Mouse (Mus musculus): ENCODE results near the gene Glo1. TPM values are rescaled to one million over a fixed set of nuclear protein-coding genes. Genes with fewer than 3 reads are reported as not detected.

Glo1 gene
- polyA plus RNA-seq, 1 experiment from 2014 or later, result 210 TPM

- no peak overlapping the region for H3K4me3 ChIP-seq (ENCODE audit: low read depth, low read length)
- peaks cover 22% of the 10 kb centered on the region for H3K4me1 ChIP-seq (ENCODE audit: control insufficient read depth, insufficient read depth, low read length)
- WGBS, result 95% methylated on average over 5 of the region's 5 CpGs
- H3K27me3 ChIP-seq (replicated peaks; ENCODE audit: control insufficient read depth, insufficient read depth, low read length), result no peaks in the 10 kb centered on the region
- no peaks in the 10 kb centered on the region for H3K9me3 ChIP-seq (replicated peaks; ENCODE audit: control insufficient read depth, low read length)
- H3K9ac ChIP-seq (ENCODE audit: low read length), result no peak overlapping the region
- ATAC-seq (no peak), DNase-seq (ENCODE audit: low spot score) (no peak)
- no peak overlapping the region for H3K4me2 ChIP-seq (ENCODE audit: low read length)
- H3K27ac ChIP-seq (ENCODE audit: low read depth, low read length), result no peak overlapping the region
- no peaks in the 10 kb centered on the region for H3K36me3 ChIP-seq (ENCODE audit: control insufficient read depth, insufficient read depth, low read length)
These were observed 16.7 kb downstream of the Glo1 start for GRCm38 (mm10) chr17:30609980-30610307.

- Histone ChIP-seq H3K36me3 (ENCODE audit: control insufficient read depth, insufficient read depth, low read length) (no peaks in the 10 kb centered on the region), H3K4me3 (ENCODE audit: low read depth, low read length) (no peak overlapping the region), H3K27ac (ENCODE audit: low read depth, low read length) (no peak overlapping the region), H3K4me2 (ENCODE audit: low read length) (no peak overlapping the region), H3K27me3 (replicated peaks; ENCODE audit: control insufficient read depth, insufficient read depth, low read length) (no peaks in the 10 kb centered on the region), H3K4me1 (ENCODE audit: control insufficient read depth, insufficient read depth, low read length) (peaks cover 22% of the 10 kb centered on the region), H3K9ac (ENCODE audit: low read length) (no peak overlapping the region), H3K9me3 (replicated peaks; ENCODE audit: control insufficient read depth, low read length) (no peaks in the 10 kb centered on the region)
- ATAC-seq (no peak), DNase-seq (ENCODE audit: low spot score) (peak; percentile 49)
- WGBS, result 78% methylated on average over 16 of the region's 16 CpGs
These were observed 17.2 kb downstream of the Glo1 start for GRCm38 (mm10) chr17:30609305-30609979.

GRCm38 (mm10) chr17:30607909-30608495 is 18.7 kb downstream of the Glo1 start:
- WGBS, result 23% methylated on average over 8 of the region's 8 CpGs
- Histone ChIP-seq H3K9ac (ENCODE audit: low read length) (no peak overlapping the region), H3K4me3 (ENCODE audit: low read depth, low read length) (no peak overlapping the region), H3K4me2 (ENCODE audit: low read length) (no peak overlapping the region), H3K36me3 (ENCODE audit: control insufficient read depth, insufficient read depth, low read length) (peaks cover 8% of the 10 kb centered on the region; the same call in 1 of the 2 replicates), H3K9me3 (replicated peaks; ENCODE audit: control insufficient read depth, low read length) (no peaks in the 10 kb centered on the region), H3K4me1 (ENCODE audit: control insufficient read depth, insufficient read depth, low read length) (peaks cover 22% of the 10 kb centered on the region), H3K27me3 (replicated peaks; ENCODE audit: control insufficient read depth, insufficient read depth, low read length) (no peaks in the 10 kb centered on the region), H3K27ac (ENCODE audit: low read depth, low read length) (0 out of 2 replicates have a peak overlapping the region, but pooled peaks have one; percentile 24)
- no peak for ATAC-seq
- peak; percentile 18 for DNase-seq (ENCODE audit: low spot score)

GRCm38 (mm10) chr17:30607330-30607729 is 19.3 kb downstream of the Glo1 start:
- ATAC-seq (no peak), DNase-seq (ENCODE audit: low spot score) (no peak)
- Histone ChIP-seq H3K4me2 (ENCODE audit: low read length) (no peak overlapping the region), H3K4me1 (ENCODE audit: control insufficient read depth, insufficient read depth, low read length) (peaks cover 22% of the 10 kb centered on the region), H3K4me3 (ENCODE audit: low read depth, low read length) (no peak overlapping the region), H3K27me3 (replicated peaks; ENCODE audit: control insufficient read depth, insufficient read depth, low read length) (no peaks in the 10 kb centered on the region), H3K9ac (ENCODE audit: low read length) (no peak overlapping the region), H3K27ac (ENCODE audit: low read depth, low read length) (no peak overlapping the region), H3K36me3 (ENCODE audit: control insufficient read depth, insufficient read depth, low read length) (peaks cover 15% of the 10 kb centered on the region), H3K9me3 (replicated peaks; ENCODE audit: control insufficient read depth, low read length) (no peaks in the 10 kb centered on the region)
- WGBS, result 84% methylated on average over 7 of the region's 7 CpGs

GRCm38 (mm10) chr17:30606634-30607081 is 20.0 kb downstream of the Glo1 start:
- H3K4me1 ChIP-seq (ENCODE audit: control insufficient read depth, insufficient read depth, low read length), result peaks cover 19% of the 10 kb centered on the region
- no peak overlapping the region for H3K4me2 ChIP-seq (ENCODE audit: low read length)
- no peak overlapping the region for H3K4me3 ChIP-seq (ENCODE audit: low read depth, low read length)
- ATAC-seq (no peak), DNase-seq (ENCODE audit: low spot score) (no peak)
- no peak overlapping the region for H3K9ac ChIP-seq (ENCODE audit: low read length)
- no peak overlapping the region for H3K27ac ChIP-seq (ENCODE audit: low read depth, low read length)
- WGBS, result 92% methylated on average over 8 of the region's 8 CpGs
- H3K9me3 ChIP-seq (replicated peaks; ENCODE audit: control insufficient read depth, low read length), result no peaks in the 10 kb centered on the region
- H3K36me3 ChIP-seq (ENCODE audit: control insufficient read depth, insufficient read depth, low read length), result peaks cover 22% of the 10 kb centered on the region
- H3K27me3 ChIP-seq (replicated peaks; ENCODE audit: control insufficient read depth, insufficient read depth, low read length), result no peaks in the 10 kb centered on the region

- ATAC-seq (no peak), DNase-seq (ENCODE audit: low spot score) (no peak)
- WGBS, result 89% methylated on average over 11 of the region's 11 CpGs
- Histone ChIP-seq H3K9me3 (replicated peaks; ENCODE audit: control insufficient read depth, low read length) (no peaks in the 10 kb centered on the region), H3K9ac (ENCODE audit: low read length) (no peak overlapping the region), H3K27me3 (replicated peaks; ENCODE audit: control insufficient read depth, insufficient read depth, low read length) (no peaks in the 10 kb centered on the region), H3K4me1 (ENCODE audit: control insufficient read depth, insufficient read depth, low read length) (peaks cover 15% of the 10 kb centered on the region), H3K27ac (ENCODE audit: low read depth, low read length) (no peak overlapping the region), H3K4me2 (ENCODE audit: low read length) (no peak overlapping the region), H3K4me3 (ENCODE audit: low read depth, low read length) (no peak overlapping the region), H3K36me3 (ENCODE audit: control insufficient read depth, insufficient read depth, low read length) (peaks cover 23% of the 10 kb centered on the region)
These were observed 20.5 kb downstream of the Glo1 start for GRCm38 (mm10) chr17:30606206-30606605.

GRCm38 (mm10) chr17:30605001-30605400 is 21.7 kb downstream of the Glo1 start:
- no peak overlapping the region for H3K4me3 ChIP-seq (ENCODE audit: low read depth, low read length)
- 90% methylated on average over 5 of the region's 5 CpGs for WGBS
- no peak overlapping the region for H3K27ac ChIP-seq (ENCODE audit: low read depth, low read length)
- peaks cover 23% of the 10 kb centered on the region for H3K36me3 ChIP-seq (ENCODE audit: control insufficient read depth, insufficient read depth, low read length)
- DNase-seq (ENCODE audit: low spot score) (no peak), ATAC-seq (no peak)
- H3K27me3 ChIP-seq (replicated peaks; ENCODE audit: control insufficient read depth, insufficient read depth, low read length), result no peaks in the 10 kb centered on the region
- H3K9me3 ChIP-seq (replicated peaks; ENCODE audit: control insufficient read depth, low read length), result no peaks in the 10 kb centered on the region
- peaks cover 14% of the 10 kb centered on the region for H3K4me1 ChIP-seq (ENCODE audit: control insufficient read depth, insufficient read depth, low read length)
- H3K4me2 ChIP-seq (ENCODE audit: low read length), result no peak overlapping the region
- H3K9ac ChIP-seq (ENCODE audit: low read length), result no peak overlapping the region

DNA sequence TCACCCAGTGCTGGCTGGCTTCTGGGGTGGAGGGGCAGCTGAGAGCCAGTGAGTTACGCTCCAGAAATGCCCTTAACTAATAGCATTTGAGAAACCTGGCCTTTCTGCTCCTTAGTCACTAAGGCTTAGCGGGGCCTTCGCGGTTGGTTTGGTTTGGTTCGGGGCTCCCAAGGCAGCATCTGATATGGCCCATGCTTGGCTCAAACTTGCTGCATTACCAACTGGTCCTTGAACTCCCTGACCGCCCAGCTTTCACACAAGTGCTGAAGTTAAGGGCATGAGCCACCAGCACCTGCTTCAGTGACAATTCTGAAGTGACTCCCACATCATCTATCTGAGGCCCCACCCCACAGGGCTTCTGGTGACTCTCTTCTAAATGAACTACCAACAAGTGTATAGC is 22.4 kb downstream of the Glo1 start:
- Histone ChIP-seq H3K9ac (ENCODE audit: low read length) (no peak overlapping the region), H3K27ac (ENCODE audit: low read depth, low read length) (no peak overlapping the region), H3K4me1 (ENCODE audit: control insufficient read depth, insufficient read depth, low read length) (peaks cover 14% of the 10 kb centered on the region), H3K4me3 (ENCODE audit: low read depth, low read length) (no peak overlapping the region), H3K4me2 (ENCODE audit: low read length) (no peak overlapping the region), H3K27me3 (replicated peaks; ENCODE audit: control insufficient read depth, insufficient read depth, low read length) (no peaks in the 10 kb centered on the region), H3K36me3 (ENCODE audit: control insufficient read depth, insufficient read depth, low read length) (peaks cover 23% of the 10 kb centered on the region), H3K9me3 (replicated peaks; ENCODE audit: control insufficient read depth, low read length) (no peaks in the 10 kb centered on the region)
- ATAC-seq (no peak), DNase-seq (ENCODE audit: low spot score) (no peak)
- 95% methylated on average over 6 of the region's 6 CpGs for WGBS

- DNase-seq (ENCODE audit: low spot score) (no peak), ATAC-seq (no peak)
- Histone ChIP-seq H3K36me3 (ENCODE audit: control insufficient read depth, insufficient read depth, low read length) (peaks cover 34% of the 10 kb centered on the region), H3K9ac (ENCODE audit: low read length) (no peak overlapping the region), H3K27me3 (replicated peaks; ENCODE audit: control insufficient read depth, insufficient read depth, low read length) (no peaks in the 10 kb centered on the region), H3K9me3 (replicated peaks; ENCODE audit: control insufficient read depth, low read length) (no peaks in the 10 kb centered on the region), H3K4me1 (ENCODE audit: control insufficient read depth, insufficient read depth, low read length) (peaks cover 1% of the 10 kb centered on the region), H3K4me2 (ENCODE audit: low read length) (no peak overlapping the region), H3K4me3 (ENCODE audit: low read depth, low read length) (no peak overlapping the region), H3K27ac (ENCODE audit: low read depth, low read length) (no peak overlapping the region)
- 92% methylated on average over 14 of the region's 14 CpGs for WGBS
These were observed 24.5 kb downstream of the Glo1 start for GRCm38 (mm10) chr17:30602175-30602574.
